Mouse (Mus musculus) adipocyte (in vitro differentiated cells): ENCODE measurements at regions not wholly inside any gene's neighbourhood (a gene's known extent, or its start where the extent isn't known, plus 50 kb on each side); places are given as distances from the start of the nearest gene placed in this dataset.

Source experiments
- DNase-seq: peaks from one replicate; pipeline ENCODE4 v3.0.0-alpha.2; 2016; ENCODE audit warnings: low spot score

DNA sequence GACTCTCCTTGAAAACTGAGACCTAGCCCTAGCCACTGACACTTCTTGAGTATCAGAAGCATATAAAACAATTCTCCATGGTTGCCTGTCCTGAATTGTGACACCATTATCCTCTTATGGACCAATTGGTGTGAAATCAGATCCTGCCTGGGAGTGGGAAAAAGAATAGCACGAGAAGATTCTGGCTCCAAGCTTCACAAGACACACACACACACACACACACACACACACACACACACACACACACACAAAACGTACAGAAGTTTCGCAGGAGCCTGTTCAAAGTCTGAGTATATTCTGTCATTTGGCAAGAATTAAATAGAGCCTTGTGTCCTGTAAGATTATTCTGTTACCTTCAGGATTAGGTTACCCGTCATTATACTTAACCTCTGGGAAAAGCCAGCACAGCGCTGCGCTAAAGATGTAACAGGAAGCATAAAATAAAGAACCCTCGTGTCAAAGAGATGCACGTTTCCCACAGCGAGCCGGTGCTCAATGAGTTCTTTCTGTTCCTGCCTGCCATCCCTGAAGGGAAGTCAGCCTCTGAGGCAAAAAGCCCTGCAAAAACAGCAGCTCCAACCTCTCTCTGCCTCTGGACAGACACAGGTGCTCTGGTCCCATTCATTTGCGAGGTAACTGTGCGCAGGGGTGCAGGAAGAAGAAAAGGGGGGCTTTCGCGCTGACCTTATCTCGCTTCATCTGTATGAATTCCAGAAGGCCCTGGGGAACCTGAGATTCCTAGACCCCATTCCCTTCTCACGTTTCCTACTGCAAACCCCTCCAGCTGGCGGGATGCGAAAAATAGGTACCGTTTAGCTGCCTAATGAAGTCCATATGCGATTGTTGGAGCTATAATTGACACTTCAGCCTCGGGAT is 178.4 kb upstream of the Elac2 start:
- DNase-seq, result no peak

DNA sequence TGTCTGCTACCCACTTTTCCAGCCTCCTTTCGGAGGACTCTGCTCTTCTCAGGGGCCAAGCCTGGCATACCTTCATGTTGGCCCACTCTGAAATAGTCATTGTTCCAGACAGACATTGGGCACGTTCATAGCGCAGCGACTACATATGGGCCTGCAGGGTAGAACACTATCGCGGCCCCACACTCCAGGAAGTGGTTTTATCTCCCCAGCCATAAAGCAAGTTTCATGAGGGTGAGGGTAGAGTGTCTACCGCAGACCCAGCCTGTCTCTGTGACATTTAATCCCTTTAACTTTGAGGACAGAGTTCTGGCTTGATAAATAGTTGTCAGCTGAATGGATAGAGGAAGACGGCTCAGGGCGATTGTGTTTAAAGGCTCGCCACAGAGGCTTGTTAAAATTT is 177.5 kb upstream of the Elac2 start:
- DNase-seq, result no peak

DNA sequence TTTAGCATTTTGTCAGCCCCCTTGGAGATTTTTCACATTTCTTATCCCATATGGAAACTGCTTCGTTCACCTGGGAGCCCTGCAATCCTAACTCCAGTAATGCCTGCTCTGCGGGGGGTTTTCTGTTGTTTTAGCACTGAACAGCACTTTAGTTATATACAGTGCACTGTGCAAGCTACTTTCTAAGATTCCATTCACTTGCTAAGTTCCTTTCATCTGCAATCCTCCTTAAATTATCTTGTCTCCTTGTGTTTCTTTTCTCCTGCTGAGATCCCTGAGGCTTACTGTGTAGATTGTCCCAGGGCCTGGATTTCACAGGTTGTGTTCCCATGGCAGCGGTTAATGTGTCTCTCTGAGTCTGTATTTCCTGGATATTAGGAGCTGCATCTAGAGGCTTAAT is 173.3 kb upstream of the Elac2 start:
- no peak for DNase-seq

DNA sequence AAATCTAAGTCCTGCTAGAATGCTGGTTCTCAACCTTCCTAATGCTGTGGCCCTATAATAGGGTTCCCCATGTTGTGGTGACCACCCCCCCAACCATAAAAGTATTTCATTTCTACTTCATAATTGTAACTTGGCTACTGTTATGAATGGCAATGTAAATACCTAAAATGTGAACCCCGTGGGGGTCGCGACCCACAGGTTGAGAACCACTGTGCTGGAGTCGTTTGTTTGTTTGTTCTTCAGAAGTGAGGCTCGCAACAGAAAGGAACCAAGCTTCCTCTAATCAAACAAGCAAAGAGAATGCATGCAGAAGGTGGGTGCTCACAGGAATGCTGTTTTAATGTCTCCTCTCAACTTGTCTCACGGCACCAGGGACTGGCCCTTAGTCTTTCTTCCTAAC is 166.4 kb upstream of the Elac2 start:
- no peak for DNase-seq

DNA sequence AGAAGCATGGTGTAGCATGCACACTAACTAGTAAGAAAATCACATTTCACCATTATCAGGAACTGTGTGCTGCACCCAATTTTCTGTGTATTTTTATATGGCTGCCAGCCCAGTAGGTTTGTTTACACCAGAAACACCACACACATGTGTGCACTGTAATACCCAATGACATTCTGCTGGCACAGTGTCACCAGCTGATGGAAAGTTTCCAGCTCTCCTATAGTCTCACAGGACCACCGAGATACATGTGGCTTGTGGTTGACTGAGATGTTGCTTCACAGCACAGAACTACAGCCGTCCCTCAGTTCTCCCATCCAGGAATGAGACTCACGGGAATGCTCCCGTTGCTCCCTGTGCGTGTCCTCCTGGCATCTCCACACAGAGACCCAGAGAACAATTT is 149.4 kb upstream of the Elac2 start:
- no peak for DNase-seq

DNA sequence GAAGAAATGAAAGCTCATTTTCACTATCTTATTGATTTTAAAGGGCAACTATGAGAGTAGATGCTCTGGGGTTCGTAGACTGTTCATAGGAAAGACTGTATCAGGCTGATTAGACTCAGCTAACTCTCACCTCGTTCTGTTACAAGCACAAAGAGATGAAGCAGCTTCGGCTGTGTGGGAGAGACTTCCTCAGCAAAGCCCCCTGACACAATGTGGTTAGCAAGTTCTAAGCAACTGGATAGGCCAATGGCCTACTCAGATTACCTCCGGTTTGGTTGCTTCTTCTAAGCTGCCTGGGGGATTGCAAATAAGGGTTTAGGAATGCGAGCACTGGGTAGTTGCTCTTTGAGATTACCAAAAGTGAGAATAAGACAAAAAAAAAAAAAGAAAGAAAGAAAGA is 146.4 kb upstream of the Elac2 start:
- no peak for DNase-seq

DNA sequence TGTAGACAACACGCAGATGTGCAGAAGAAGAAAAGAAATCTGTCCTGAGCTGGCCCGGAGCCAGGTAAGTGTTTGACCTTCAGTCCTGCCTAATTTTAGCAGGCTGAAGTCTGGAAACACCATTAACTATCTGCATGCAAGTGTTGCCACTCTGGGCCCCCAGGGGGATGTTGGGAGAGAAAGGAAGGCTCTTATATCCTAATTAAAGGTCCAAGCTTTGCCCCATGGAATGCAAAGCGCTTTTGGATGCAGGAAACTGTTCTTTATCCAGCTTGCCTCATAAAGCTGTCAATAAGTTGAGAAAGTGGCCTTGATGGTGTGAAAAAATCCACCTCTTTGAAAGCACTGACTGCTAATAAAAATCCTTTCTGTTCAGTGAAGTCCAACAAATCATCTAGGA is 145.1 kb upstream of the Elac2 start:
- DNase-seq, result no peak

DNA sequence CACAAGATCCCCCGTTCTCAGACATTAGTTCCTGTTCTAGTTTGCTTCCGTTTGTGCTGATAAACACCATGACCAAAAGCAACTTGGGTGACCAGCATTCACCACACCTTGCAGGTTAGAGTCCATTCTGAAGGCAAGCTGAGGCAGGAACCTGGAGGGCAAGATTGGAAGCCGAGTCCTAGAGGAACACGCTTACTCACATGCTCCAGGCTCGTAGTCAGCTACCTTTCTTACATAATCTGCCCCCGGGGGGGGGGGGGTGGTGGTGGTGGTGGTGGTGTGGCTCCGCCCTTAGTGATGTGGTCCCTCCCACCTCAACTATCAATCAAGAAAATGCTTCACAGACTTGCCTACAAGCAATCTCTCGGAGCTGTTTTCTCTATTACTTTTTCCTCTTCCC is 142.1 kb upstream of the Elac2 start:
- DNase-seq, result no peak

DNA sequence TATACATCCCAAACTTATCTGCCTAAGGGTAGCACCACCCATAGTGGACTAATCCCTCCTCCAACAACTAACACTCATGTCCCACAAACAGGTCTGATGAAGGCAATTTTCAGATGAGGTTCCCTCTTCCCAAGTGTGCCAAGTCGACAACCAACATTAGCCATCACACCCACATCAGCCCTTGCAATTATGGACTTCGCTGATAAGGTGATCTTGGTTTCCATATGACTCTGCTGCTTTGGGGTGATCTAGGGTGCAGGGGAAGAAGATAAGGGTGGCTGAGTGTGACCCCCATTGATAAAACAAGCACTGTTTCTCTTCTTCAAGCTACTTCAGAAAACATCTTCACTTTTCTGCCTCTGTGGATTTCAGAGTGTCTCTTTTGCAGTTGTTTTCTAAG is 137.7 kb upstream of the Elac2 start:
- DNase-seq, result no peak

DNA sequence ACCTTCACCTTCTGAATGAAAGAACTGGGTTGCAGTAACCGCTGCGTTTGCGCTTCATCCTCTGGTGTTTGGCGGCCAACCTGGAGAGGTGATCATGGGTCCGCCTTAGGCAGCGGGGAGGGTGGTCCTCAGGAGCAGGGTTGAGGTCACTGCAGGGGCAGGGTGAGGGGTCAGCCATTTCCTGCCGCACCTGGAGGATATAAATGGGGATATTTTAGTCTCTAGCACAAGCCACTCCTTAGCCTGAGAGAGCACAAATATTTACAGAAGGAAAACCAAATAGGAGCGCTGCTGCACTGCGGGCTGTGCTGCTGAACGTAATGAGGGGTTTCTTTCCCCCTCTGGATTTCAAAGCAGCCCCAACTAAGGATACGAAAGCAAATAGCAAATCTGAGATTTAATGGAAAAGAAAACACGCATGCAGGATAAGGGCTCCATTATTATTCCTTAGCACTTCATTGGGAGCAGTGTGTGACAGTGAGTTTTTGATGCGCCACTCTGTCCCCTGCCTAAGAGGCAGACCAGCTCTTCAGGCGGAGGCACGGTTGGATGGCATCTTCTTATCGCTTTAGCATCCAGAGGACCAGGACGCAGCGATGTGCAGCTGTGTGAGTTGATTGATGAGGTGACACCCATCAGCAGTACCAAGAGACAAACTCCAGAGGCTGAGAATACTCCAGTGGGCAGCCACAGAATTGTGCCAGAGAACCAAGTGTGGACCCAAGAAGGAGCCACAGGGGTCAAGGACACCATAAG is 135.9 kb upstream of the Elac2 start:
- no peak for DNase-seq

DNA sequence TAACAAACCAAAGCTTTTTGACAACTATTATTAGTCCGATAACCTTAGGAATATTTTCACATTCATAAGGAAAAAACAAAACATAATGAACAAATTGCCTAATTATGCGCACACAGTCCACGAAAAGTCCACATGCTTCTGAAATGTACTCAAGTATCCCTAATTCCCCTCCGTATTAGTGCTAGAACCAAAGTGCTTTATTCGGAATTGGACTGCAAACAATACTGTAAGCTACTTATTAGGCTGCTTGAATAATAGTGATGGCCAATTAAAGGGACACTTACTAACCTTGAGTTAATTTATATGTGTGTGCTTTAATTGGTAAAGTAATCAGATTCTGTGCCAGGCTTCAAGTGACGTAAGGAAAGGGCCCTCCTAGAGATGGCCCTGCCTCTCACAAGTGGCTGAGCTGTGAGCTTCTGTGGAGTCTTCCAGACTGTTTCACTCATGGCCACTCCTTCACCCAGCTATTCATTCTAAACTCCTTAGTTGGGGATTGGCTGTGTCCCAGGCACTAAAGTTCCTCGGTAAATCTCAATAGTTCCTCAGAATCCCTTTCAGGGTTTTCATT is 132.2 kb upstream of the Elac2 start:
- DNase-seq, result no peak

DNA sequence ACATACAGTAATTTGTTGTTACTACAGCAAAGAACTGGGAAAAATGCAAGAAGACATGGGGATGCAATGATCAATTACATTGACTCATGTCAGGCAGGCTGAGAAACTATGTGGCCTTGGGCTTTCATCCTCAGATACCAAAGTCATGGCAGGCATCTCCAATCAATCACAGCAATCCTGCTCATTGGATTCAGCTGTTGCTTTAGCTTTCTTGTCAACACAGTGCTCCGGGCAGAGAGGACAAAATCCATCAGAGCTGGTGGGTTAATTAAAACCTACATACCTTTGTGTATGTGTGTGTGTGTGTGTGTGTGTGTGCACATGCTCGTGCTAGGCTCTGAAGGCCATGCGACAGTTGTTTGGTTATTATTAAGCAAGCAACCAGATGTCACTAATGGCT is 119.2 kb upstream of the Elac2 start:
- no peak for DNase-seq

DNA sequence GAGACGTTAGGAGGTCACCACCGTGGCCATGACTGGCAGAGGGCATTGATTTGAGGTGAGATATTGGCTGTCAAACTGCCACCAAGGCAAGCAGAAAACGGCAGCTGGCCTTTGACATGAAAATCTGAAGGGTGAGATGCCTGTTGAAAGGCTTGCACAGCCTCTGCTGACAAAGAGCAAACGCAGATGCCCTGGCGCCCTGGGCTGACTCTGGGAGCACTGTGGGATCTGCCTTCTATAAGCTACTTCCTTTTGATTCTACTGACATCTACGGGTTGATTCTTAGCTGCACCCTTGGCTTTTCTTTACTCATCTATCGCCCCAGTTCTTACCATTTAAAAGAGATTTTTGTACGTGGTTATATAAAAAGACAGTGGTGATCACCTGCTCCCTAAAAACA is 98.2 kb upstream of the Elac2 start:
- DNase-seq, result no peak

DNA sequence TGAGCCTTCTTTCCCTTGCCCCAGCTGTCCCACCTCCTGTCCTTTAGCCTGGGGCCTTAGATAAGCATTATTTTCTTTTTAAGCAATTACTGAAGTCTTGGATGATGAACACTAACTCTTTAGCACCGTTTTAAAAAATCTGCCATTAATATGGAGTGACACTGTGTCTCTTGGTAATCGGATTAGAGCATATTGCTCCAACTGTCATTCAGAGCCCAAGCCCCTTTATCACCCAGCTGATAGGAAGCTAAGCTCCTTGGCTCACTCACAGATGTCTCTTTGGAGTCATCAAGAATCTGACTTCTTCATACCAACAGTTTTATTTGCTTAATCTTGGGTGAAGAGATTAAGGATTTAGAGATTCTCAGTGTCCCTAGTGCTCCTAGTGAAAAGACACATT is 94.3 kb upstream of the Elac2 start:
- no peak for DNase-seq

DNA sequence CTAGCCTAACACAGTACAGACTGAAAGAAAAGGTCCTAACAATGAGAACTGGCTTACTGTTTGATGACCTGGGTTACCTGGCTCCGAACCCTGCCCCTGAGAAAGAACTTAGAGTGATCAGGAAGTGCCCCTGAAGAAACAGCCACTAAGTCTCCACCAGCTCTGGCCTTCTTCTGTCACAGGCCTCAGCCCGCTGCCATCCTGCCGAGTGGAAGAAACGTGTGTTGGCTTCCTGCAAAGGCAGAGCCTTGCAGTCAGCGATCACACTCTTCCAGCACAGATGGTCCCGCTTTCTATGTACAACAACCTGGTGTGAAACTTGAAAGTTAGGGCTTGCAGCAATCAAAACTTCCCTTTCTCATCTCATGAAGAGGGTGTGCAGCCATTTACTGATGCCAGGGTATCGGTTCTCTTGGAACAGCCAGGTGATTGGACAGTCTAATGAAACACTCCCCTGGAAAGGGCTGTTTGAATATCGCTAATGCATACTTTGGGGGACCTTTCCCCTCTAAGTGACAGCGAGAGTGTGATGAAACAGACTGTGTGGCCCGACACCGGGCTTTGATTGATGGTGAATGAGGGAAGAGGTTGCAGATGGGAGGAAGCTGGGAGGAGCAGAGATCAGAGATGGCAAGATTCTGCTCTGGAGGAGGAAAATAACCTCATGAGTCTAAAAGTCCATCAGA is 89.4 kb upstream of the Elac2 start:
- no peak for DNase-seq

DNA sequence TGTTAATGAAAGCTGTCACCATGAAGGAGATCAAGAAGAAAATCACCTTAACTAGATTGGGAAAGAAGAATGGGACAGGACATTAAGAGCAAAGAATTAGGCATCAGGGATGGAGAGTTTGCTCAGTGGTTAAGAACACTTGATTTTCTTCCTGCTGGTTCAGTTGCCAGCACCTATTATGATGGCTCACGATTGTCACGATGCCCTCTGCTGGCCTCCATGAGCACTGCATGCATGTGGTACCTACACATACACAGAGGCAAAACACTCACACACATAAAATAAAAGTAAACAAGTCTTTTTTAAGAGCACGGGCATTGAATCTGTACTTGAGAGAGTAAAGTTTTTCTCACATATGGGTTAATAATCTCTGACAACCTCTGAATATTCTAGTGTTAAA is 88.1 kb upstream of the Elac2 start:
- DNase-seq, result no peak

DNA sequence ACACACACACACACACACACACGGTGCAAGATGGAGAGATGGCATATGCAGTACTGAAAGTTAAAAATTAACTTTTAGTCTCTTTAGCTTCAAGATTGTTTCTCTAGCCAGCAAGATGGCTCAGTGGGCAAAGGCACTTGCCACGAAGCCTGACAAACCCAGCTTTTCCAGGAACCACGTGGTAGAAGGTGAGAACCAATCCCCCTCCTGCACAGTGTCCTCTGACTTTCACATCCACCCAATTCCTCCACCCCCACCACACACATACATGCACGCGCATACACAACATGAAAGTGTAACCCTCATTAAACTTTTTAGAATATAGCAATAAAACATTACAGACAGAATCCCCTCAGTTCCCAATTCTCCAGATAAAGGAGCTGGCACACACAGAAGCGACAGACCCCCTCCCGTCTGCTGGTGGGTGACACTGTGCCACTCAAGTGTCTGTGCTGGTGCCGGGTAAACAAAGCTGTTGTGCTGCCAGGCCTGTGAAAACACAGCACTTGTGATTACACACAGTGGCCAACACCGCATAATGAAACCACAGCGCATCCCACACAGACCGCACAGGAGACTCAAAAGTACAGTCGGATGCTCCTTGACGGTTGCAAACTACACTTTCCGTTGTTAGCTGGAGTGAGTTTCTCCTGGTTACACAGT is 82.9 kb upstream of the Elac2 start:
- DNase-seq, result no peak

DNA sequence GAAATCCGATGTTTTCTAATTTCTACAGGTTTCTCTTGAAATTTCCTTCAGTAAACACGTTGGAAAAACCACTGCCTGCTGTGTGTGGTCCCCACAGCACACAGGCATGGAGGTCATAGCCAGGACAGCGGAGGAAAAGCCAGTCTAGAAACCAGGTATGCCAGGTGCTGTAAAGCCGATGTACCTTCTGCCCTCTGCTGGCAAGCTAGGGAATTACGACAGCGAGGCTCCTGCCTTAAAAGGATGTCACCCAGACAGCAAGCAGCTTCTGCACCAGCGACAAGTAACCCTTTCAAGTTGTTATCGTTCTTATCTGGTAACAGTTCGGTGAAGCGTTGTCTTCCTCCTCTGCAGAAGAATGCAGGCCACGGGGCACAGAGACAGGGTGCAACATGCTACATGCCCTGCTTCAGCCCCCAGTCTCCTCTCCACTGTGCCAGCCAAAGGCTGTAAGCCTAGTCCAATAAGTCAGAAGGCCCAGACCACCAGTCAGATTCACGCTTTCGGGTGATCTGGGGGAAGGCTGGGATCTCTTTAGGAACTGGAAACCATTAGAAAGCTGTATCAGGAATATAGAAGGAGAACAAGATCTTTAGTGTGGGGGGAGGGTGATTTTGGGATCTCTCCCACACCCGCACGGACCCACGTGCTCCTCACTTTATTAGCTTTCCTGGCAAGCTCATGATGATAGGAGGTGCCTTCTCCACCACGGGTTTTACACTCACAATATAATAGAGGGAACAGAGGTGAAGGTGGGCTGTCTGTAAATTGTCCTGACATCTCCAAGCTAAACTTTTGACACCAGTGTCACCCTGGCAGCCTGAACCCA is 79.9 kb upstream of the Elac2 start:
- DNase-seq, result peak; percentile 62

DNA sequence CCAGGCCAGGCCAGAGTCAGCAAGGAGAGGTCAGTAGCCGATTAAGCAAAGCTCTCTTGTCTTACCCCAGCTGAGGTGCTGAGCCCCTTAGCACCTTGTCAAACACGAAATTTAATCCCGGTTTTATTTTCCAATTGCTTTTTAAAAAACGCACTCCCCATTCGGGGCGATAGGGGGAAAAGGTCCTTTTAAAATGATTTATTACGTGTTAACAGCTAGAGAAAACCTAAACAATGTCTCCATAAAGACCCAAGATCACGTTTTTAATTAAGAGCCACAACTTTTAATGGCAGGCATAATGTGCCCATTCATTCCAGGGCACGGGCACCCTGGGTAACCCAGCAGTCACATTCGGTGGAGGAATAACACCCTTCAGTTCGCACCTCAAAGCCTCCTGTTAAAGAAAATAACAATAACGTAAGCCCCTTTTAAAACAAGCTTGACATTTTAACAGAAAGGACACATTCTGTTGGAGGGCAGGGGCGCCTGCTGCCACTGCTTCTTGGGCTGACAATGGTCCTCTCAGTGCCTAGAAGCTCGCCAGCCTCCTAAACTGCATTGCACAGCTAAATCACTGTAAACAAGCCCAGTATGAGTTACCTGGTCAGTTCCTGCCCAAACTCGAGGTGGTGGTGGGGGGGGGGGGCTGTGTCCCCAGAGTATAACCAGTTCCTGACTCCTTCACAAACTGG is 79.1 kb upstream of the Elac2 start:
- no peak for DNase-seq

DNA sequence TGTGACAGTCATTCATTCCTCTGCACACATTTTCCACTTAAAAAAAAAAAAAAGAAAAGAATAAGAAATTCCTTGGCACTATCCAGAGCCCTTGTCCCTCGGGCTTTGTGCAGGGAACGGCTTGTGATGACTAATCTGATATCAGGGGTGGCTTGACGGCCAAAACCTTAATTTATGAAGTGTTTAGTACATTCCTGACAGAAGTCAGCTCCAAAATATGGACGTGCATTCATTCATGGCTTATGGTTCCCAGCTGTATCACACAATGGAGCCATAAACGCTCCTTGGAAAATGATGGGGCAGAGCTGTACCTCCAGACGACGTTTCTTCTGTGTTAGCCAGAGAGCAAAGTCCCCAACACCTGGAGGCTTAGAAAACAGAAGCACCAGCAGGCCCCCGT is 62.1 kb upstream of the Elac2 start:
- DNase-seq, result peak; percentile 55

DNA sequence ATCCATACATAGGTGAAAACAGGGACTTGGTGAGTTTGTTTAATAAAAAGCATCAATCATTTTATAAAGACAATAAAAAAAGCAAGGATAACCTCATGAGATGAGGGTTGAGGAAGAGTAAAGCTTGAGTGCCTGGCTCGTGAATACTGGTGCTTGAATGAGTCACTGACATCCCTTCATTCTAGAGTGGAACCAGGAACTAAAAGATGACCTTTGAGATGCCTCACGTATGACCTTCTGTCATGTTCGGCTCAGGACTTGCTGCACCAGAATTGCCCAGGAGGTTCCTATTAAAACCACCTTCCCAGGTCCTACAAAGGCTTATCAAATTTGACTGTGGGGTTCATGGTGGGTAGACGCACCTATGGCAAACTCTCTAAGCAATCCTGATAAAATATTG is 61.5 kb upstream of the Elac2 start:
- no peak for DNase-seq
